Mouse (Mus musculus): Measurements from ENCODE around the gene D3Ertd751e. TPM values are rescaled to one million over a fixed set of nuclear protein-coding genes. Genes with fewer than 3 reads are reported as not detected.

Gene D3Ertd751e
- total RNA-seq (2021): 9.6 and 13.3 TPM in 2 replicates
- long read RNA-seq, experiment 1, partial matches to known transcripts: 1 of 9 reads
- long read RNA-seq, experiment 1, other reads (novel, unspliced or antisense): 4 of 9 reads
- long read RNA-seq, experiment 2, partial matches to known transcripts: 0 of 7 reads
- long read RNA-seq, experiment 2, other reads (novel, unspliced or antisense): 3 of 7 reads

DNA sequence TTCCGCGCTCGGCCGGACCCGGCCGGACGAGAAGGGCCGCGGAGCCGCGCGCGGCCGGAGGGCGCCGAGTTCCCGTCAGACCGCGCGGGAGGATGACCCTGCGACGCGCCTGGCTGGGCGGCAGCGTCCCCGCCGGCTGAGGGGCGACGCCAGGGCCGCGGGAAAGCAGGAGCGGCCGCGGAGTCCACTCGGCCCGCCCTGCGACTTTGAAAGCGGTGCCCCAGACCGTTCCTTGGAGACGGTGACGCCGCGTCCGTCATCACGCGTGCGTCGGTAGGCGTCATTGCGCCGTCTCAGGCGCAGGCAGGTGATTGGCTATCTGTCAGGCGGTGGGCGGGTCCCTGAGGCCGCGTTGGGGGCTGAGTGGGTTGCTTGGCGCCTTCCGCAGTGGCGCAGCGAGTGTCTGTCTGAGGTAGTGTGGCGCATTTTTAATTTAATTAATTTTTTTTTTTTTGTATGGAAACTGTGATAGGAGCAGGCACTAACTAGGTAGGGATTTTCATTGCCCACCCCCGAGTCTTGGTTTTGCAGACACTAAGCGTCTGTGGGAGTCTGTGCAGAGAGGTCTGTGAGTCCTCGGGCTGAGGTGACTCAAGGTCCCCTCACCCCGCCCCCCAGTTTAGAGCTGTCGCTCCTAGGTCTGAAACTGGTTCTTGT lies at the start of gene D3Ertd751e, which contains the start of gene Sclt1:
D3Ertd751e (plus strand) TSS at position 334 of the 657 bp plus-strand sequence.
Sclt1 (minus strand) TSS at position 237 of the 657 bp plus-strand sequence.
- DNase-seq: peak; percentile 98

DNA sequence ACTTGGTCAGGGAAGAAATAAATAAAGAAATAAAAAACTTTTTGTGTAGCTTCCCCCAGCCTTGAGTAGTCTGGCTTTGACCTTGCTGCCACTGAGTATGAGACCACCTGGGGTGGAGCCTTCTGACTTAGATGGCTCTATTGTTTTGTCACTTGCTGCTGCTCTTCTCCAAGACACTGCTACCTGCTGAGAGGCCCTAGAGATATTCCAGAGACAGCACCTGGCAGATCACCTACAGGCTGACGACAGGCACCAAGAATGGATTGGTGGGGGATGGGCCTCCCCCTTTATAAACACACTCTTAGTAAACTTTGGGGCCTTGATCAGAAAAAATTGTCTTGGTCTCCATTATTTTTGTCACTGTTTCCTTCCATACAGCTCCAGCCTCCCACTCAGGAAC lies 46.7 kb upstream of the D3Ertd751e start:
- no peak for DNase-seq

DNA sequence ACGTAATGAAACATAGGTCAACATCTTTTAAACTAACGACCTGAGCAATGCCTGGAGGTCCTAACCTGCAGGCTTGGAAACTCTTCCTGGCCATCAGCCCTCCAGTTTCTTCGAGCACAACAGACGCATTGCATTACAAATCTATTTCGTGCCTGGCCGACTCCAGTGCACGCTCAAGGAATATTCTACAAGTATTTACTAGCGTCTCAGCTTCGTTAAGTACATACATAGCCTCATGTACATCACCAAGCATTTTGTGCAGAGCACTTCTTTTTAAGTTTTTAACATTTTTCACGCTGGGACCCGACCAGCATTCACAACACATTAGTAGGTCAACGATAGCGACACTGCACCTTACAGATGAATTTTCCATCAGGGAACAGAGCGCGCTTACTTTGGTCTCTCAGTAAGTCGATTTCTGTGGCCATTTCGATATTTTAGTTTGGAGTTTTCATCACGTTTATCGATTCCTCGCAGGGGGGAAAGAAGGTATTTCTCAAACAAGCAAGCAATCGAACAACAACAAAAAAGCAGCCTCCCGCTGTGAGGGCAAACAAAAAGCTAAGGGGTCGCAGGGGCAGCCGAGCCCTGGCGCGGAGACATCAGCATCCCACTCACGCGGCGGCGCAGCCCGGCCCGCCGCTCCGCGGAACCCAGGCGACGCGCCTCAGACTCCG lies 672 bp upstream of the D3Ertd751e start:
- DNase-seq: peak; percentile 10

DNA sequence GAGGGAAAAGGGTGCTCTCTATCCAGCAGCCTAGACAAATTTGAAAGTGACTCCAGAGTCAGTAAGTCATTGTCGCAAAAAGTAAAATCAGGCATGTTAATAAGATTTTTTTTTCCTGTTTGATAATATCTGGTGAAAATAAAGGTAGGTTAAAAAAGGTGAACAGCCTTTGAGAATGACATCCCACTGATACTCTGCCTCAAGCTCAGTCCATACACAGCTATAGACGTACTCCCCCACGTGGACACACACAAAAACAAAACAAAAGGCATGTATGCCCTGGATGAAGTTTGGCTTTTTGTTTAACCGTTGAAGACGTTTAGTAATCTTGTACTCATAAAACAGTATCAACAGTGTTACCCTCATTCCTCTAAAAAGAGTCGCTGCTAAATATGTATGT lies 1.0 kb downstream of the D3Ertd751e start:
- DNase-seq: peak; percentile 12

DNA sequence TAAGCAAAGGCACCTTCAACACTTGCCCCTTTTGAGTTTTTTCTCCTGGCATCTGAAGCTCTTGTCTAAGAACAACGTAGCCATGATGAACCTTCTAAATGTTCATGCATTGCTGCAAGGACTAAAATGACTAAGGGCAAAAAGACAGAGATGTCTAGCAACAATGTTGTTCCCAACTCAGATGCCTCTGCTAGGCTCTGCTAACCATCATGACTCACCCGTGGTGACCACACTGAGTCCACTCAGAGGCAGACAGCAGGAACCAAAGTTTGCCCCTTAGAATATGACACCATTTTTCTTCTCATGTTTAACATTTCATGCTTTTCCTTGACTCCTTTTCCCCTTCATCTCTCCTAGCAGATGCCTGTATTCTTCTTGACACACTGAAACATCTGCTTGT lies 12.1 kb downstream of the D3Ertd751e start:
- DNase-seq: no peak

DNA sequence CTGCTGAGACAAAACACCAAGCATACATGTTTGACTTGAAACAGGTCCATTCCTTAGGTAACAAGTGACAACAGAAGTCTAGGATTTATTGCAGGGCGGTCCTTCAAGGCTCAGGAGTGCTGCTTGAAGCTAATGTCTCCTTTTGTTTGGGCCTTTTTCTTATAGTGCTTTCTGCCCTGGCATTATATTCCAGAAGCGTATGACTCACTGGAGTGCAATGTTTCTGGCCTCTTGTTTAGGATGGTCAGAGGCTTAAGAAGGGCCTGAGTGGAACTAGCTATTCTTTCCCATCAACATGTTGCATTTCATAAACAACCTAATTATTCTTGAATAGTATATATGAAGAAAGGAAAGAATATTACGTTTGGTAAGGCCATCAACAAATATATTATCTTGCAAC lies 19.7 kb downstream of the D3Ertd751e start:
- no peak for DNase-seq

DNA sequence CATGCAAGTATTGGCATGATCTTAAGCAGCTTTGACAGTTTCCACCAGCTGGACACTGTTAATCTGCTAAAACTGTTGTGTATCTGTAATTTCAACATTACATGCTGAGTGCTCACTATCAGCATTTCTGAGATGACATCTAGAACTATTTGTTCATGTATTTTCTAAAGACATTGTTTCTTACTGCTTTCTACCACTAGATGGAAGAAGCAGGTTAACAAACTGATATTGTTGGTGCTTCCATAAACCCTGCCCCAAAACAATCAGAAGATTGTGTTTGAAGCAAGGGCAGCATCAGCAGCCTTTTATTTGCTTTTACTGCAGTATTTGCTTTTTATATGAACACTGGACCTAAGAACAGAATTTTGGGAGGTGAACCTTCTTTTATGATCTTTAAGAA lies 70.0 kb downstream of the D3Ertd751e start:
- no peak for DNase-seq

Other genes with a start within 250 kb of the D3Ertd751e start
- 42.8 and 43.5 TPM in 2 replicates for gene Jade1, start 186.9 kb upstream of the D3Ertd751e start, total RNA-seq (2021)
- gene Sclt1, start 97 bp upstream of the D3Ertd751e start, total RNA-seq (2021): 10.7 and 11.9 TPM in 2 replicates

Data from adrenal gland, postnatal 14 days (tissue).